Mouse (Mus musculus): ENCODE data around the gene Radil. TPM values are rescaled to one million over a fixed set of nuclear protein-coding genes. Genes with fewer than 3 reads are reported as not detected.

The Radil gene
- polyA plus RNA-seq (2017; shearing (Covaris generic)): not detected

GRCm38 (mm10) chr5:142550706-142551652 lies at the start of gene Radil:
TSS of gene Radil (minus strand) at chr5:142551098.

GRCm38 (mm10) chr5:142529915-142530314 lies 21.0 kb downstream of the Radil start, which contains the start of gene Papolb:
TSS of gene Papolb (minus strand) at chr5:142530076.

GRCm38 (mm10) chr5:142463461-142464454 lies 87.1 kb downstream of the Radil start, which contains the start of gene Ap5z1:
TSS of gene Ap5z1 (plus strand) at chr5:142463944.

Other genes starting within 250 kb of the Radil start
- 1.8 TPM for gene Foxk1, start 149.6 kb downstream of the Radil start, polyA plus RNA-seq (2017; shearing (Covaris generic))
- gene Ap5z1, start 87.2 kb downstream of the Radil start, polyA plus RNA-seq (2017; shearing (Covaris generic)): 42.8 TPM
- not detected for gene Papolb, start 21.0 kb downstream of the Radil start, polyA plus RNA-seq (2017; shearing (Covaris generic))
- not detected for gene Mmd2, start 57.7 kb upstream of the Radil start, polyA plus RNA-seq (2017; shearing (Covaris generic))
- 10.3 TPM for gene Wipi2, start 76.6 kb upstream of the Radil start, polyA plus RNA-seq (2017; shearing (Covaris generic))
- gene Slc29a4, start 141.4 kb upstream of the Radil start, polyA plus RNA-seq (2017; shearing (Covaris generic)): 0.57 TPM